Mouse (Mus musculus) mouse trophoblast stem cell (cell line): ENCODE measurements around the gene Foxp1.

ENCODE experiments used
- in situ Hi-C, 2 experiments: fragments of 300-500 bp; cut with MseI, MboI; formaldehyde crosslinking; loops; 2 replicates in 1 of 2; 3 replicates in 1 of 2; pipeline ENCODE4 v1.15.1; 2025

The Foxp1 gene

GRCm38 (mm10) chr6:98955706-98956105 lies 566.8 kb downstream of the Foxp1 start:
- in situ Hi-C loops = no loop called here

- in situ Hi-C loops = no loop called here
Observed at GRCm38 (mm10) chr6:98954439-98954838, 568.1 kb downstream of the Foxp1 start.

GRCm38 (mm10) chr6:98949703-98950191 lies 572.8 kb downstream of the Foxp1 start:
- in situ Hi-C loops = no loop called here

GRCm38 (mm10) chr6:98949286-98949685 lies 573.2 kb downstream of the Foxp1 start:
- in situ Hi-C loops = no loop called here

- in situ Hi-C loops = no loop called here
Observed at GRCm38 (mm10) chr6:98948153-98949141, 574.1 kb downstream of the Foxp1 start.

- in situ Hi-C loops = no loop called here
Observed at GRCm38 (mm10) chr6:98947486-98948152, 574.9 kb downstream of the Foxp1 start.

GRCm38 (mm10) chr6:98946731-98947130 lies 575.8 kb downstream of the Foxp1 start:
- in situ Hi-C loops = no loop called here

- in situ Hi-C loops = no loop called here
Observed at GRCm38 (mm10) chr6:98945496-98946412, 576.8 kb downstream of the Foxp1 start.

GRCm38 (mm10) chr6:98938348-98938747 lies 584.2 kb downstream of the Foxp1 start:
- in situ Hi-C loops = no loop called here

- in situ Hi-C loops = no loop called here
Observed at GRCm38 (mm10) chr6:98937513-98937912, 585.0 kb downstream of the Foxp1 start.

- in situ Hi-C loops = no loop called here
Observed at GRCm38 (mm10) chr6:98936377-98936776, 586.1 kb downstream of the Foxp1 start.

GRCm38 (mm10) chr6:98935169-98935568 lies 587.4 kb downstream of the Foxp1 start:
- in situ Hi-C loops = no loop called here

GRCm38 (mm10) chr6:98934381-98934780 lies 588.1 kb downstream of the Foxp1 start:
- in situ Hi-C loops = no loop called here

- in situ Hi-C loops = no loop called here
Observed at GRCm38 (mm10) chr6:98933135-98933724, 589.3 kb downstream of the Foxp1 start.

GRCm38 (mm10) chr6:98931881-98932540 lies 590.5 kb downstream of the Foxp1 start:
- in situ Hi-C loops = no loop called here

- in situ Hi-C loops = no loop called here
Observed at GRCm38 (mm10) chr6:98930652-98931300, 591.7 kb downstream of the Foxp1 start.

GRCm38 (mm10) chr6:98928365-98928764 lies 594.2 kb downstream of the Foxp1 start:
- in situ Hi-C loops = no loop called here

- in situ Hi-C loops = no loop called here
Observed at GRCm38 (mm10) chr6:98901259-98901658, 621.3 kb downstream of the Foxp1 start.

- in situ Hi-C loops = no loop called here
Observed at GRCm38 (mm10) chr6:98878208-98878607, 644.3 kb downstream of the Foxp1 start.

GRCm38 (mm10) chr6:98876401-98876800 lies 646.1 kb downstream of the Foxp1 start:
- in situ Hi-C loops = no loop called here
